9 mouse cellular contexts compared by ENCODE assay signal in the genomic region with DNA sequence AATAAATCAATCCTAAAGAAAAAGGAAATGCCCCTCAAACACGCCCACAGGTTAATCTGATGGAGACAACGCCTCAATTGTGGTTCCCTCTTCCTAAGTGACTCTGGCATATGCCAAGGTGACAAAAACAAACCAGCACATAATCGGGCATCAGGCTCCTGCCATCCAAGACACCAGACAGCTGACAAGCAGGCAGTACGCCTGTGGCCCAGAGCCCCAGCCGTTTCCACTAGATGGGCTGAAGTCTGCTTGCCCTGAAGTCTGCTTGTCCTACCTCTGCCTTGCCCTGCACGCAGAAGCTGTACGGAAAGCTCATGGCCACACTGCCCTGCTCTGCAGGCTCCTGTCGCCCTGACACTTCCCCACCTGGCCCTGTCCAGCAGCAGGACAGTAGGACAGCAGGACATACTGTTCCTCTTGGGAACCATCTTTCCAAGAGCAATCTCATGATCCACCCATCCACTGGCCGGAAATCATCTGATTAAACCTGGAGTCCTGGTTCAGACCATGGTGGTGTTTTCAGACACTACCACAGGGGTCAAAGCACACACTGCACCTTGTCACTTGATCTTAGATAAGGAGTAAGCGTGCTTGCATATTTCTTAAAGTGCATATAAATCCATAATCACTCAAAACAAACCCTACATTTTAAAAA. TPM values are rescaled to one million over a fixed set of nuclear protein-coding genes. Genes with fewer than 3 reads are reported as not detected.
DNase-seq lines count a peak whose midpoint lies in the region; ATAC-seq lines count a peak whose summit lies in the region.
"Had no signal": no experiment of that assay in that cellular context is flagged by ENCODE, and none has a peak within 500 bp of the region (broad histone marks: within the 10 kb centered on the region; RNA-seq: fewer than 3 reads in every experiment).

No protein-coding gene starts in this region.

- whole genome bisulfite sequencing in midbrain, embryonic 10.5 days: 86% methylated on average over 10 of the region's 10 CpGs
- 81% methylated on average over 10 of the region's 10 CpGs for WGBS in midbrain, embryonic 16.5 days
- 78% methylated on average over 10 of the region's 10 CpGs for WGBS in limb, embryonic 12.5 days
- 59% methylated on average over 10 of the region's 10 CpGs for WGBS in stomach, embryonic 15.5 days

- H3K36me3 ChIP-seq in midbrain, embryonic 10.5 days: peaks cover 44% of the 10 kb centered on the region
- peaks cover 26% of the 10 kb centered on the region for H3K36me3 ChIP-seq in midbrain, embryonic 16.5 days (ENCODE audit: control insufficient read depth, insufficient read depth, low read length)
- peaks cover 27% of the 10 kb centered on the region for H3K36me3 ChIP-seq in limb, embryonic 12.5 days
- peaks cover 8% of the 10 kb centered on the region for H3K36me3 ChIP-seq in stomach, embryonic 15.5 days

- no peak for ATAC-seq in midbrain, embryonic 16.5 days
- ATAC-seq in limb, embryonic 12.5 days (ENCODE audit: insufficient number of reproducible peaks, insufficient read depth, low FRiP score, low TSS enrichment, low read depth): no peak
- no peak for ATAC-seq in stomach, embryonic 15.5 days (ENCODE audit: insufficient read depth, low FRiP score, low read depth)
- ATAC-seq in activated CD4-positive, CD25-positive, alpha-beta regulatory T cell, adult 4 months: no peak

- H3K9ac ChIP-seq in midbrain, embryonic 16.5 days (ENCODE audit: low read depth, low read length): no peak overlapping the region
- no peak overlapping the region for H3K9ac ChIP-seq in limb, embryonic 12.5 days (replicated peaks)
- H3K9ac ChIP-seq in stomach, embryonic 15.5 days: no peak overlapping the region

- intact Hi-C loops in heart, postnatal 14 days (cut with DNase I): loop anchor here (5.0 kb wide), 2 partner anchors 47 to 48 kb away; no protein-coding TSS in a partner anchor

- H3K27ac ChIP-seq in midbrain, embryonic 10.5 days (replicated peaks): peak overlapping the region; percentile 35; the same call in 1 of the 2 replicates
- no peak overlapping the region for H3K27ac ChIP-seq in midbrain, embryonic 16.5 days (ENCODE audit: low read length)
- H3K27ac ChIP-seq in limb, embryonic 12.5 days: peak overlapping the region; percentile 79
- H3K27ac ChIP-seq in stomach, embryonic 15.5 days: peak overlapping the region; percentile 69; the same call in 1 of the 2 replicates

- H3K9me3 ChIP-seq in midbrain, embryonic 10.5 days (replicated peaks): peaks cover 14% of the 10 kb centered on the region; the same call in 1 of the 2 replicates
- H3K9me3 ChIP-seq in midbrain, embryonic 16.5 days (replicated peaks; ENCODE audit: control insufficient read depth, low read length, poor library complexity, severe bottlenecking): no peaks in the 10 kb centered on the region
- no peaks in the 10 kb centered on the region for H3K9me3 ChIP-seq in limb, embryonic 12.5 days
- no peaks in the 10 kb centered on the region for H3K9me3 ChIP-seq in stomach, embryonic 15.5 days

- no peak overlapping the region for H3K4me2 ChIP-seq in midbrain, embryonic 16.5 days (ENCODE audit: low read length)
- no peak overlapping the region for H3K4me2 ChIP-seq in limb, embryonic 12.5 days
- no peak overlapping the region for H3K4me2 ChIP-seq in stomach, embryonic 15.5 days

- H3K4me3 ChIP-seq in midbrain, embryonic 10.5 days: no peak overlapping the region
- no peak overlapping the region for H3K4me3 ChIP-seq in midbrain, embryonic 16.5 days (ENCODE audit: low read depth, low read length)
- H3K4me3 ChIP-seq in limb, embryonic 12.5 days (replicated peaks): no peak overlapping the region
- H3K4me3 ChIP-seq in stomach, embryonic 15.5 days (replicated peaks): no peak overlapping the region
- H3K4me3 ChIP-seq: erythroblast, embryonic 14.5 days had no signal

- peak; percentile 90 for DNase-seq in heart, adult 11 months
- DNase-seq in heart, postnatal 14 days: no peak
- no peak for DNase-seq in midbrain, embryonic 10.5 days (ENCODE audit: low spot score)
- no peak for DNase-seq in right cerebral cortex, postnatal 36 days (ENCODE audit: low spot score in 2 of 2)

- H3K27me3 ChIP-seq in midbrain, embryonic 10.5 days (ENCODE audit: low read depth, poor library complexity, severe bottlenecking): peaks cover 50% of the 10 kb centered on the region
- H3K27me3 ChIP-seq in midbrain, embryonic 16.5 days (ENCODE audit: control insufficient read depth, insufficient read depth, low read depth, low read length): no peaks in the 10 kb centered on the region
- no peaks in the 10 kb centered on the region for H3K27me3 ChIP-seq in limb, embryonic 12.5 days
- no peaks in the 10 kb centered on the region for H3K27me3 ChIP-seq in stomach, embryonic 15.5 days (replicated peaks)

- H3K4me1 ChIP-seq in midbrain, embryonic 10.5 days: peaks cover 39% of the 10 kb centered on the region
- H3K4me1 ChIP-seq in midbrain, embryonic 16.5 days (ENCODE audit: control insufficient read depth, insufficient read depth, low read length): peaks cover 8% of the 10 kb centered on the region
- peaks cover 61% of the 10 kb centered on the region for H3K4me1 ChIP-seq in limb, embryonic 12.5 days (replicated peaks)
- H3K4me1 ChIP-seq in stomach, embryonic 15.5 days: peaks cover 31% of the 10 kb centered on the region

RNA-seq across cellular contexts. Expression of gene Mvb12b, which starts 17.9 kb away (rescaled TPM):
- 10 to 100 TPM; 18.1 to 19.1 TPM for total RNA-seq in heart, postnatal 14 days (2021)
- polyA plus RNA-seq in midbrain, embryonic 10.5 days (2016; fragmentation: Nextera tagmentation; extraction: Ambion mirVana): 19.0 and 23.5 TPM in 2 replicates
- 56.9 and 70.2 TPM in 2 replicates for polyA plus RNA-seq in midbrain, embryonic 16.5 days (2015; fragmentation: Nextera tagmentation; extraction: Ambion mirVana)
- polyA plus RNA-seq in limb, embryonic 12.5 days (2016; fragmentation: Nextera tagmentation; extraction: Ambion mirVana): 25.5 and 27.3 TPM in 2 replicates
- polyA plus RNA-seq in stomach, embryonic 15.5 days (2015; fragmentation: Nextera tagmentation; extraction: Ambion mirVana): 17.8 and 19.9 TPM in 2 replicates
- polyA plus RNA-seq in activated CD4-positive, CD25-positive, alpha-beta regulatory T cell, adult 4 months (2017; shearing (Covaris generic)): 1 to 10 TPM; 1.4 to 2.3 TPM
